Mouse (Mus musculus) cerebellum, adult 18-20 months (tissue): ENCODE results near the gene Dazap1.
"Not testable (repeated sequence)": the region's sequence is repeated elsewhere in the genome, so short reads cannot be mapped to it uniquely, and the experiment has no call there.

ENCODE experiments used
- DNase-seq, 2 experiments: peaks; one replicate each; pipeline ENCODE4 v3.0.0; 2021

Dazap1 gene

GRCm38 (mm10) chr10:80260642-80261584 is at the start of gene Dazap1, which contains the start of gene Gamt:
Gene Dazap1 (plus strand): TSS chr10:80261486.
Gene Gamt (minus strand): TSS chr10:80261012.
- DNase-seq = peak; percentile 93

GRCm38 (mm10) chr10:80211547-80212103 is 49.7 kb upstream of the Dazap1 start:
- DNase-seq = not testable (repeated sequence)

GRCm38 (mm10) chr10:80215048-80215772 is 46.1 kb upstream of the Dazap1 start:
- DNase-seq = no peak

- no peak for DNase-seq
Measured at GRCm38 (mm10) chr10:80220676-80221075, 40.6 kb upstream of the Dazap1 start.

GRCm38 (mm10) chr10:80223137-80223536 is 38.1 kb upstream of the Dazap1 start:
- not testable (repeated sequence) for DNase-seq

- no peak for DNase-seq
Measured at GRCm38 (mm10) chr10:80226071-80226415, 35.2 kb upstream of the Dazap1 start.

- DNase-seq = peak; percentile 99
Measured at GRCm38 (mm10) chr10:80226416-80227165, 34.7 kb upstream of the Dazap1 start, which contains the start of gene Mum1. Gene Mum1 (plus strand): TSS chr10:80226434.

GRCm38 (mm10) chr10:80227166-80227539 is 34.1 kb upstream of the Dazap1 start:
- no peak for DNase-seq

GRCm38 (mm10) chr10:80227877-80228775 is 33.2 kb upstream of the Dazap1 start:
- peak in 1 of 2 experiments; percentile 51 for DNase-seq

- DNase-seq = no peak
Measured at GRCm38 (mm10) chr10:80236145-80236825, 25.0 kb upstream of the Dazap1 start.

GRCm38 (mm10) chr10:80237020-80237419 is 24.3 kb upstream of the Dazap1 start:
- no peak for DNase-seq

GRCm38 (mm10) chr10:80238306-80238705 is 23.0 kb upstream of the Dazap1 start:
- DNase-seq = peak in 1 of 2 experiments; percentile 44

- DNase-seq = no peak
Measured at GRCm38 (mm10) chr10:80239791-80240190, 21.5 kb upstream of the Dazap1 start.

GRCm38 (mm10) chr10:80242088-80242487 is 19.2 kb upstream of the Dazap1 start:
- DNase-seq = peak; percentile 54 to 57

- no peak for DNase-seq
Measured at GRCm38 (mm10) chr10:80242607-80243006, 18.7 kb upstream of the Dazap1 start.

- peak; percentile 56 to 57 for DNase-seq
Measured at GRCm38 (mm10) chr10:80244791-80245399, 16.4 kb upstream of the Dazap1 start.

GRCm38 (mm10) chr10:80245600-80245999 is 15.7 kb upstream of the Dazap1 start:
- DNase-seq = peak; percentile 89 to 91

- DNase-seq = no peak
Measured at GRCm38 (mm10) chr10:80247849-80248248, 13.4 kb upstream of the Dazap1 start.

GRCm38 (mm10) chr10:80248437-80248836 is 12.8 kb upstream of the Dazap1 start:
- DNase-seq = not testable (repeated sequence)

GRCm38 (mm10) chr10:80248971-80249640 is 12.2 kb upstream of the Dazap1 start, which contains the start of gene Ndufs7:
Gene Ndufs7 (plus strand): TSS chr10:80249121.
- peak; percentile 89 to 96 for DNase-seq
